Mouse (Mus musculus): ENCODE measurements around the gene Opn3. TPM values are rescaled to one million over a fixed set of nuclear protein-coding genes. Genes with fewer than 3 reads are reported as not detected.

Opn3 gene
- total RNA-seq (2023): 0.76 and 0.79 TPM in 2 replicates

GRCm38 (mm10) chr1:175692246-175692996 is at the start of gene Opn3, which contains the start of gene Chml:
Gene Opn3 (minus strand): TSS chr1:175692776.
Gene Chml (minus strand): TSS chr1:175692901.

GRCm38 (mm10) chr1:175698293-175698692 is 5.7 kb upstream of the Opn3 start, which contains the start of gene Wdr64:
Gene Wdr64 (plus strand): TSS chr1:175698593.

GRCm38 (mm10) chr1:175625257-175625879 is 67.2 kb downstream of the Opn3 start, which contains the start of gene Fh1:
Gene Fh1 (minus strand): TSS chr1:175625635.

DNA sequence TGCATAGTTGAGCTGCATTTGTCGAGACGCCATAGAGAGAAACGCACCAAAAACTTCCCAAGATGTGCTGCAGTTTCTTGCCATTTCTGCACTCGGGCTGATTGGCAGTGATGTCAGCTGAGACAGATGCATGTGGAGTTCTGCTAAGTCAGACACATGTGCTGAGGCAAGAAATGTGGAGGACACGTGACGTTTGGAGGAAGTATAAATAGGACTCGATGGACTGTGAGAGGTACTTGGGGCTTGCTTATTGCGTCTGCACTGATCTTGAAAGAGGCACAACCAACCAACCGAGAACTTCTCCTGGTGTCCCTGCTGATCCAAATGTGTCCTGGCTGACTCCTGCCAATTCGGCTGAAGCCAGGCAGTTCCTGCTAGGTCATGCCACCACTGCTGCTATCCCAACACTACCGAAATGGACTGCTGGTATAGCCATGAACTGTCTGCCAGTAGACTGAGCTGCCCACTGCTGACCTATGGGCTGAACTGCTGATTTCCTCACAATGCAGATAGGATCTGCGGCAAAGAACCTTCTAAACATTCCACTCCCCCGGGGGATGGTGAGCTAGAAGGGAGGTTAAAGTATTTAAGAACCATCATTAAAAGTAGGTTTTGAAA is 72.7 kb downstream of the Opn3 start, which contains the start of gene Kmo:
Gene Kmo (plus strand): TSS at position 568 of the 618 bp plus-strand sequence.

Other genes starting within 250 kb of the Opn3 start
- gene Rgs7, start 200.3 kb downstream of the Opn3 start, total RNA-seq (2023): 0.45 and 0.69 TPM in 2 replicates
- 2.0 and 2.8 TPM in 2 replicates for gene Kmo, start 72.4 kb downstream of the Opn3 start, total RNA-seq (2023)
- gene Fh1, start 67.1 kb downstream of the Opn3 start, total RNA-seq (2023): 15.2 and 23.8 TPM in 2 replicates
- gene Chml, start 125 bp upstream of the Opn3 start, total RNA-seq (2023): 3.7 and 10.7 TPM in 2 replicates
- not detected in 2 replicates for gene Wdr64, start 5.8 kb upstream of the Opn3 start, total RNA-seq (2023)
- gene Exo1, start 187.8 kb upstream of the Opn3 start, total RNA-seq (2023): 15.0 and 15.4 TPM in 2 replicates
- not detected in 2 replicates for gene Gm38100, start 227.6 kb upstream of the Opn3 start, total RNA-seq (2023)